Mouse (Mus musculus): Measurements from ENCODE around the gene Zfp458. TPM values are rescaled to one million over a fixed set of nuclear protein-coding genes. Genes with fewer than 3 reads are reported as not detected.
"Not testable (repeated sequence)": the region's sequence is repeated elsewhere in the genome, so short reads cannot be mapped to it uniquely, and the experiment has no call there.

Zfp458 gene
- polyA plus RNA-seq (2014; fragmentation: Nextera tagmentation; extraction: Ambion mirVana), result 1.3 and 1.9 TPM in 2 replicates

- H3K4me2 ChIP-seq, result no peak within 1 kb of the TSS
- H3K36me3 ChIP-seq (ENCODE audit: control insufficient read depth, insufficient read depth, low read length), result no peaks in the 10 kb centered on the region
- H3K9ac ChIP-seq (ENCODE audit: low read depth, low read length), result no peak within 1 kb of the TSS
- H3K4me3 ChIP-seq (ENCODE audit: low read depth, low read length), result no peak within 1 kb of the TSS
- no peaks in the 10 kb centered on the region for H3K9me3 ChIP-seq (replicated peaks; ENCODE audit: control insufficient read depth, low read length)
- no peaks in the 10 kb centered on the region for H3K4me1 ChIP-seq (ENCODE audit: control insufficient read depth, insufficient read depth, low read length)
- no peak for ATAC-seq (replicated peaks; ENCODE audit: insufficient number of reproducible peaks, low FRiP score, low TSS enrichment)
- H3K27me3 ChIP-seq (ENCODE audit: control insufficient read depth, insufficient read depth, low read length), result no peaks in the 10 kb centered on the region
- WGBS (ENCODE audit: insufficient replicate concordance), result 43% methylated on average over 7 of the region's 7 CpGs
- no peak within 1 kb of the TSS for H3K27ac ChIP-seq (ENCODE audit: low read depth, low read length)
Measured at GRCm38 (mm10) chr13:67278314-67278713, at the start of gene Zfp458. TSS of gene Zfp458 (minus strand) at chr13:67278466.

DNA sequence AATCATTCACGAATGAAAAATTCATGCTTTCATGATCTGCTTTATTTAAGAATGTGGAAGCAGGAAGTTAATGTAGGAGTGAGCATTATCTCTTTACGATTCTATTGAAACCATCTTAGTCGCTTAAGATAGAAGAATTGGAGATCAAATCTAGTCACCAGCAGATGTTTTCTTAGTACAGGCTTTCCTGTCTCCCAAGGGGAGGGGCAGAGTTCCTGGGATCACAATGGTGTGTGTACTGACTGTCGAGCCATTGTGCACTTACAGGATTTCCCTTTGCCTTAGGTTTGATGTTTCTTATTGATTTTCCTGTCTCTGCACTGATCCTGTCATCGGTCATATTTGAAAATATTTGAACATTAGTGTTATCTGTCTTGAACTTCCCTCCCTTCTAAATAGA, 28.5 kb upstream of the Zfp458 start:
- ATAC-seq (replicated peaks; ENCODE audit: insufficient number of reproducible peaks, low FRiP score, low TSS enrichment), result peak; percentile 43
- Histone ChIP-seq H3K27me3 (ENCODE audit: control insufficient read depth, insufficient read depth, low read length) (no peaks in the 10 kb centered on the region), H3K4me3 (ENCODE audit: low read depth, low read length) (peak overlapping the region; percentile 62), H3K9me3 (replicated peaks; ENCODE audit: control insufficient read depth, low read length) (no peaks in the 10 kb centered on the region), H3K27ac (ENCODE audit: low read depth, low read length) (no peak overlapping the region), H3K9ac (ENCODE audit: low read depth, low read length) (peak overlapping the region; percentile 49; the same call in 1 of the 2 replicates), H3K4me1 (ENCODE audit: control insufficient read depth, insufficient read depth, low read length) (no peaks in the 10 kb centered on the region), H3K36me3 (ENCODE audit: control insufficient read depth, insufficient read depth, low read length) (no peaks in the 10 kb centered on the region), H3K4me2 (peak overlapping the region; percentile 92)
- 30% methylated on average over 5 of the region's 5 CpGs for WGBS (ENCODE audit: insufficient replicate concordance)

GRCm38 (mm10) chr13:67305822-67306672, 27.8 kb upstream of the Zfp458 start, which contains the start of gene Zfp457:
TSS of gene Zfp457 (minus strand) at chr13:67306485.
- Histone ChIP-seq H3K4me3 (ENCODE audit: low read depth, low read length) (peak within 1 kb of the TSS; percentile 62), H3K4me1 (ENCODE audit: control insufficient read depth, insufficient read depth, low read length) (no peaks in the 10 kb centered on the region), H3K27me3 (ENCODE audit: control insufficient read depth, insufficient read depth, low read length) (no peaks in the 10 kb centered on the region), H3K9me3 (replicated peaks; ENCODE audit: control insufficient read depth, low read length) (no peaks in the 10 kb centered on the region), H3K36me3 (ENCODE audit: control insufficient read depth, insufficient read depth, low read length) (no peaks in the 10 kb centered on the region), H3K9ac (ENCODE audit: low read depth, low read length) (peak within 1 kb of the TSS; percentile 89), H3K4me2 (peak within 1 kb of the TSS; percentile 92), H3K27ac (ENCODE audit: low read depth, low read length) (0 out of 2 replicates have a peak within 1 kb of the TSS, but pooled peaks have one; percentile 2)
- ATAC-seq (replicated peaks; ENCODE audit: insufficient number of reproducible peaks, low FRiP score, low TSS enrichment), result peak; percentile 96
- WGBS (ENCODE audit: insufficient replicate concordance), result 12% methylated on average over 16 of the region's 16 CpGs

- ATAC-seq (replicated peaks; ENCODE audit: insufficient number of reproducible peaks, low FRiP score, low TSS enrichment); H3K4me1 ChIP-seq (ENCODE audit: control insufficient read depth, insufficient read depth, low read length); H3K27me3 ChIP-seq (ENCODE audit: control insufficient read depth, insufficient read depth, low read length); H3K36me3 ChIP-seq (ENCODE audit: control insufficient read depth, insufficient read depth, low read length); H3K27ac ChIP-seq (ENCODE audit: low read depth, low read length); H3K9me3 ChIP-seq (replicated peaks; ENCODE audit: control insufficient read depth, low read length): not testable (repeated sequence)
- H3K9ac ChIP-seq (ENCODE audit: low read depth, low read length), result peak overlapping the region; percentile 82
- H3K4me2 ChIP-seq, result peak overlapping the region; percentile 80
- peak overlapping the region; percentile 84 for H3K4me3 ChIP-seq (ENCODE audit: low read depth, low read length)
- WGBS (ENCODE audit: insufficient replicate concordance), result 42% methylated on average over 8 of the region's 9 CpGs
Measured at GRCm38 (mm10) chr13:67269383-67270065, 8.7 kb downstream of the Zfp458 start.

DNA sequence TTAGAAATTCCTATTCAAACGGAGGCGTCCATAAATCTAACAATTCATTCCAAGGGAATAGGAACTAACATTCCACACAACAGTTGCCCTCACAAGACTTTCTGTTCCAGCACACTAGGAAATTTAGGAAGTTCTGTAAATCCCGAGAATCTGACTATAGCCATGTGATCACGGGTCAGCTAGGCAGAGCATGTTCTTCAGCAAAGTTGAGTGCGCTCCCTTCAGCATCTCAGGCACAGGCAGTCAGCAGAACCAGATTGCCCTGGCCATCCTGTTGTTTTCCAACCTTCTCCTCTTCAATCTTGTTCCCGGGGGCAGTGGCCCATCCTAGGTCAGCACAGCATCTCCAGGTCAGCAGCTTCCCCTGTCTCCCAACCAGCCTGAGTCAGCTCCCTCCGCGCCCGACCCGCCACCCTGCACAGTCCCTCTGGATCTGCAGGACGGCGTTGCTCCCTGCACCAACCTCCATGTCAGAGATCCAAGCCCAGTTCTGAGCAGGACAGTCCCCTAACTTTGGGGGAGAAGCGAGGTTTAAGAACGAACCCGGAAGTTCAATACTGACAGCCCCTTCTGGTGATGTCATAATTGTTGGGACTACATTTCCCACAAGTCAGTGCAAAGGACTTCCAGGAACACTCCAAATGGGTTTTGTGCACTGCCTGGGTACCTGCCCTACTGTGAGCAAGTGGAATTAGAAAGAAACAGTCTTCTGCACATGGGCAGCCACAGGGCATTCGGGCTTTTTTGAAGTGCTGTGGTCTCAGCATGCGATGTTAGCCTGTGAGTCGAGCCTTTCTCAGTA, 9.5 kb downstream of the Zfp458 start:
- Histone ChIP-seq H3K4me1 (ENCODE audit: control insufficient read depth, insufficient read depth, low read length) (no peaks in the 10 kb centered on the region), H3K9ac (ENCODE audit: low read depth, low read length) (peak overlapping the region; percentile 82), H3K4me2 (peak overlapping the region; percentile 80), H3K27ac (ENCODE audit: low read depth, low read length) (0 out of 2 replicates have a peak overlapping the region, but pooled peaks have one; percentile 15), H3K9me3 (replicated peaks; ENCODE audit: control insufficient read depth, low read length) (peaks cover 3% of the 10 kb centered on the region), H3K27me3 (ENCODE audit: control insufficient read depth, insufficient read depth, low read length) (no peaks in the 10 kb centered on the region), H3K4me3 (ENCODE audit: low read depth, low read length) (peak overlapping the region; percentile 84), H3K36me3 (ENCODE audit: control insufficient read depth, insufficient read depth, low read length) (no peaks in the 10 kb centered on the region)
- 6% methylated on average over 18 of the region's 18 CpGs for WGBS (ENCODE audit: insufficient replicate concordance)
- peak; percentile 96 for ATAC-seq (replicated peaks; ENCODE audit: insufficient number of reproducible peaks, low FRiP score, low TSS enrichment)

DNA sequence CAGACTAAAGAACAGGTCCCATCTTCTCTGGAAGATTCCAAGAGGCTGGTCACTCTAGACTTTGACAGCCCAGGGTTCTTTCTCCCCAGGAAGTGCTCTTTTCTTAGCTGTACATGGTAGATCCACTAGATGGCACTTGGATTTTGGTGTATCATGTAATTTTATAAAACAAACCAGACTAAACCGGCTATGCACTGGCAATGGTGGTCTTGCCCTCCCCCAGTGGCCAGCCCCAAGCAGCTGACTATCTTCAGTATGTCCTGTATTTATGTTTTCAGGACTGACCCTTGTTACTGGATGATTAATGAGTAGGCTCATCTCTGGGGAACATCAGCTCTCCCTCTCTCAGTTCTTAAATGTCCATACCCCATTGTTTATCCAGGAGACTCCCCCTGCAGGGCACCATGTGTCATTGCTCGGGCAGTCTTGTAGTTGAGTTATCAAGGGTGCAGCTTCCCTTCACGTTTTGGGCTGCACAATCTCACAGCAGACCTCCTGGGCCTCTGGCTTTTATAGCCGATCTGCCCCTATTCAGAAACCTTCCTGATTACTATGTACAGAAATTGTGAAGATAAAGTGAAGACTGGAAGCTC, 64.2 kb downstream of the Zfp458 start:
- Histone ChIP-seq H3K36me3 (ENCODE audit: control insufficient read depth, insufficient read depth, low read length) (no peaks in the 10 kb centered on the region), H3K27me3 (ENCODE audit: control insufficient read depth, insufficient read depth, low read length) (no peaks in the 10 kb centered on the region), H3K4me2 (no peak overlapping the region), H3K27ac (ENCODE audit: low read depth, low read length) (no peak overlapping the region), H3K4me3 (ENCODE audit: low read depth, low read length) (no peak overlapping the region), H3K4me1 (ENCODE audit: control insufficient read depth, insufficient read depth, low read length) (no peaks in the 10 kb centered on the region), H3K9ac (ENCODE audit: low read depth, low read length) (no peak overlapping the region), H3K9me3 (replicated peaks; ENCODE audit: control insufficient read depth, low read length) (no peaks in the 10 kb centered on the region)
- 56% methylated on average over 4 of the region's 4 CpGs for WGBS (ENCODE audit: insufficient replicate concordance)
- ATAC-seq (replicated peaks; ENCODE audit: insufficient number of reproducible peaks, low FRiP score, low TSS enrichment), result no peak

Data from heart, embryonic 11.5 days (tissue).